Mouse (Mus musculus) ES-Bruce4 (cell line): ENCODE data around the gene Gimap9. TPM values are rescaled to one million over a fixed set of nuclear protein-coding genes. Genes with fewer than 3 reads are reported as not detected.

Source experiments
- H3K27ac ChIP-seq: 2 replicates; pipeline ENCODE4 v1.5.1; 2012; ENCODE audit warnings: low read length, inconsistent platforms; ENCODE audit not compliant: insufficient read depth
- H3K27me3 ChIP-seq: 2 replicates; pipeline ENCODE4 v1.6.1; 2012; ENCODE audit warnings: mild to moderate bottlenecking, low read length, inconsistent platforms; ENCODE audit not compliant: control insufficient read depth, poor library complexity, insufficient read depth, severe bottlenecking
- H3K36me3 ChIP-seq: 2 replicates; pipeline ENCODE4 v1.6.1; 2012; ENCODE audit warnings: inconsistent platforms, mild to moderate bottlenecking, low read length, moderate library complexity; ENCODE audit not compliant: control insufficient read depth, poor library complexity, insufficient read depth, severe bottlenecking
- H3K4me1 ChIP-seq: one replicate; pipeline ENCODE4 v1.8.1; 2011; ENCODE audit warnings: low read length; ENCODE audit not compliant: control insufficient read depth, insufficient read depth
- H3K4me3 ChIP-seq: 2 replicates; pipeline ENCODE4 v1.5.1; 2011; ENCODE audit warnings: low read depth, mild to moderate bottlenecking, low read length
- H3K9ac ChIP-seq: 2 replicates; pipeline ENCODE4 v1.6.1; 2012; ENCODE audit warnings: low read depth, mild to moderate bottlenecking, inconsistent platforms; ENCODE audit not compliant: poor library complexity, severe bottlenecking
- H3K9me3 ChIP-seq: replicated peaks from 2 replicates; pipeline ENCODE4 v1.6.1; 2012; ENCODE audit warnings: mild to moderate bottlenecking, low read length, inconsistent platforms; ENCODE audit not compliant: control insufficient read depth, poor library complexity, insufficient read depth, severe bottlenecking
- CTCF ChIP-seq: IDR thresholded peaks from one replicate; pipeline ENCODE4 v1.8.1; 2011; ENCODE audit warnings: low read depth, low read length
- EP300 ChIP-seq: IDR thresholded peaks from 2 replicates; pipeline ENCODE4 v1.6.1; 2011; ENCODE audit warnings: low read depth, low read length; ENCODE audit not compliant: insufficient read depth
- POLR2A ChIP-seq: IDR thresholded peaks from one replicate; pipeline ENCODE4 v1.8.1; 2011; ENCODE audit warnings: low read length; ENCODE audit not compliant: insufficient read depth
- polyA plus RNA-seq: library from polyadenylated mRNA; stranded (reverse); fragments of >200 nt; gene quantifications from 2 replicates; pipeline ENCODE4 v1.2.4, GENCODE M21; 2011; ENCODE audit warnings: low read depth; ENCODE audit not compliant: missing spikeins, insufficient read depth, insufficient read length

Gene Gimap9
- polyA plus RNA-seq, 1 experiment, result 1.9 TPM

- no peaks in the 10 kb centered on the region for H3K27me3 ChIP-seq
- TF ChIP-seq POLR2A, result no peak
These were observed 44.4 kb downstream of the Gimap9 start for GRCm38 (mm10) chr6:48720326-48720725.

GRCm38 (mm10) chr6:48723468-48723867, 47.5 kb downstream of the Gimap9 start:
- Histone ChIP-seq H3K4me3 (no peak overlapping the region), H3K36me3 (no peaks in the 10 kb centered on the region), H3K9ac (no peak overlapping the region), H3K27me3 (no peaks in the 10 kb centered on the region; the same call in 1 of the 2 replicates), H3K4me1 (no peaks in the 10 kb centered on the region), H3K27ac (no peak overlapping the region), H3K9me3 (no peaks in the 10 kb centered on the region)
- TF ChIP-seq EP300 (no peak), CTCF (no peak), POLR2A (no peak)

More at GRCm38 (mm10) chr6:48720326-48720725, 44.4 kb downstream of the Gimap9 start:
- no peaks in the 10 kb centered on the region for H3K36me3 ChIP-seq
- H3K4me1 ChIP-seq, result no peaks in the 10 kb centered on the region
- no peaks in the 10 kb centered on the region for H3K9me3 ChIP-seq
- H3K27ac ChIP-seq, result no peak overlapping the region
- H3K9ac ChIP-seq, result no peak overlapping the region
- no peak overlapping the region for H3K4me3 ChIP-seq

- Histone ChIP-seq H3K4me3 (no peak overlapping the region), H3K27ac (no peak overlapping the region), H3K36me3 (no peaks in the 10 kb centered on the region), H3K9ac (no peak overlapping the region), H3K4me1 (no peaks in the 10 kb centered on the region), H3K27me3 (no peaks in the 10 kb centered on the region; the same call in 1 of the 2 replicates), H3K9me3 (no peaks in the 10 kb centered on the region)
- TF ChIP-seq POLR2A (no peak), EP300 (no peak), CTCF (no peak)
These were observed 49.5 kb downstream of the Gimap9 start for GRCm38 (mm10) chr6:48725476-48725875.

- no peaks in the 10 kb centered on the region; the same call in 1 of the 2 replicates for H3K27me3 ChIP-seq
- no peaks in the 10 kb centered on the region for H3K4me1 ChIP-seq
- H3K9me3 ChIP-seq, result no peaks in the 10 kb centered on the region
- no peak for TF ChIP-seq EP300
- TF ChIP-seq CTCF, result no peak
- TF ChIP-seq POLR2A, result no peak
- H3K9ac ChIP-seq, result no peak overlapping the region
- H3K4me3 ChIP-seq, result no peak overlapping the region
- no peak overlapping the region for H3K27ac ChIP-seq
- H3K36me3 ChIP-seq, result no peaks in the 10 kb centered on the region
These were observed 51.8 kb downstream of the Gimap9 start for GRCm38 (mm10) chr6:48727761-48728160.

Other genes starting within 250 kb of the Gimap9 start
- 3.3 and 4.9 TPM in 2 replicates for gene Zfp467, start 230.3 kb upstream of the Gimap9 start, polyA plus RNA-seq
- gene Sspo, start 227.9 kb upstream of the Gimap9 start, polyA plus RNA-seq, result 0.19 and 0.29 TPM in 2 replicates
- gene Atp6v0e2, start 138.5 kb upstream of the Gimap9 start, polyA plus RNA-seq, result 16.9 and 20.3 TPM in 2 replicates
- gene Lrrc61, start 121.3 kb upstream of the Gimap9 start, polyA plus RNA-seq, result 6.2 and 12.1 TPM in 2 replicates
- 0.90 TPM in 1 of 2 replicates, not detected in the other for gene Rarres2, start 103.3 kb upstream of the Gimap9 start, polyA plus RNA-seq
- not detected in 2 replicates for gene Gm45021, start 86.5 kb upstream of the Gimap9 start, polyA plus RNA-seq
- gene Repin1, start 82.2 kb upstream of the Gimap9 start, polyA plus RNA-seq, result 12.5 and 13.3 TPM in 2 replicates
- gene Gm44965, start 82.2 kb upstream of the Gimap9 start, polyA plus RNA-seq, result not detected in 2 replicates
- 3.2 and 6.0 TPM in 2 replicates for gene Zfp775, start 74.1 kb upstream of the Gimap9 start, polyA plus RNA-seq
- gene AI854703, start 49.4 kb upstream of the Gimap9 start, polyA plus RNA-seq, result 0.29 and 0.36 TPM in 2 replicates
- gene Gimap8, start 28.9 kb upstream of the Gimap9 start, polyA plus RNA-seq, result 0.31 TPM in 1 of 2 replicates, not detected in the other
- gene Gimap4, start 8.4 kb downstream of the Gimap9 start, polyA plus RNA-seq, result not detected in 2 replicates
- not detected in 2 replicates for gene Gimap6, start 32.1 kb downstream of the Gimap9 start, polyA plus RNA-seq
- gene Gm28053, start 42.5 kb downstream of the Gimap9 start, polyA plus RNA-seq, result not detected in 2 replicates
- not detected in 2 replicates for gene Gimap7, start 42.5 kb downstream of the Gimap9 start, polyA plus RNA-seq
- gene Gimap1, start 62.9 kb downstream of the Gimap9 start, polyA plus RNA-seq, result not detected in 2 replicates
- not detected in 2 replicates for gene Gimap5, start 70.1 kb downstream of the Gimap9 start, polyA plus RNA-seq
- gene Gimap3, start 94.7 kb downstream of the Gimap9 start, polyA plus RNA-seq, result not detected in 2 replicates
- 13.5 and 15.5 TPM in 2 replicates for gene Tmem176a, start 164.8 kb downstream of the Gimap9 start, polyA plus RNA-seq
- 7.1 and 7.2 TPM in 2 replicates for gene Tmem176b, start 165.4 kb downstream of the Gimap9 start, polyA plus RNA-seq
- 0.24 and 0.30 TPM in 2 replicates for gene Aoc1, start 196.8 kb downstream of the Gimap9 start, polyA plus RNA-seq